18 mouse cellular contexts compared by ENCODE assay signal in the genomic region with DNA sequence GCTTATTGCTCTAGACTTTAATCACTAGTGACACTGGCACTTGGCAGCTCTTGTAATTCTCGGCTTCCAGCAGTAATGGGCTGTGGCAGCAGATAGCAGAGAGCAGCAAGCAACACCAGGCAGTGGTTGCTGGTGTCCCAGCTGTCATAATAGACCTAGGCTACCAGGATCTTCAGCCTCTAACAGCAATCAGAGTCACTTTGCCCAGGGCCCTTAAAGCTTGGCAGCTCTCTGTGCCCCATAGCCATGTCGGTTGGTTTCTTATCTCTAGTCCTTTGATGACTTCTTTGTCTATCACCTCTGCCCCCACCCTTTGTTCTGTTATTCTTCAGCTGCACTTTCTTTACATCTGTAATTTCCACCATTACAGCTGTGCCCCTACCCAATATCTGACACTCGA.
DNase-seq lines count a peak whose midpoint lies in the region; ATAC-seq lines count a peak whose summit lies in the region.
"Had no signal": no experiment of that assay in that cellular context is flagged by ENCODE, and none has a peak within 500 bp of the region (broad histone marks: within the 10 kb centered on the region; RNA-seq: fewer than 3 reads in every experiment).

No protein-coding gene starts in this region.

- no peaks in the 10 kb centered on the region for H3K9me3 ChIP-seq in heart, embryonic 14.5 days (ENCODE audit: control insufficient read depth, low read length)
- no peaks in the 10 kb centered on the region for H3K9me3 ChIP-seq in heart, embryonic 11.5 days (replicated peaks; ENCODE audit: control insufficient read depth, low read length)
- H3K9me3 ChIP-seq in midbrain, embryonic 14.5 days (ENCODE audit: control insufficient read depth, low read length) = no peaks in the 10 kb centered on the region
- no peaks in the 10 kb centered on the region for H3K9me3 ChIP-seq in midbrain, embryonic 10.5 days (replicated peaks)
- H3K9me3 ChIP-seq: embryonic facial prominence, embryonic 12.5 days; forebrain, embryonic 15.5 days; hindbrain, embryonic 10.5 days; intestine, embryonic 15.5 days had no signal

- 0 out of 2 replicates have a peak, but pooled peaks have one; percentile 54 for ATAC-seq in heart, embryonic 14.5 days (ENCODE audit: insufficient number of reproducible peaks, insufficient read depth, low FRiP score, low read depth)
- ATAC-seq in heart, embryonic 11.5 days (replicated peaks; ENCODE audit: insufficient number of reproducible peaks, low FRiP score, low TSS enrichment) = no peak
- ATAC-seq in midbrain, embryonic 14.5 days (ENCODE audit: low FRiP score, low TSS enrichment) = no peak
- ATAC-seq: forebrain, embryonic 15.5 days; intestine, embryonic 15.5 days had no signal

- H3K27me3 ChIP-seq in heart, embryonic 14.5 days (ENCODE audit: control insufficient read depth, insufficient read depth, low read length) = no peaks in the 10 kb centered on the region
- no peaks in the 10 kb centered on the region for H3K27me3 ChIP-seq in heart, embryonic 11.5 days (ENCODE audit: control insufficient read depth, insufficient read depth, low read length)
- H3K27me3 ChIP-seq in midbrain, embryonic 14.5 days (ENCODE audit: control insufficient read depth, insufficient read depth, low read length) = no peaks in the 10 kb centered on the region
- no peaks in the 10 kb centered on the region for H3K27me3 ChIP-seq in midbrain, embryonic 10.5 days (ENCODE audit: low read depth, poor library complexity, severe bottlenecking)
- H3K27me3 ChIP-seq: embryonic facial prominence, embryonic 12.5 days; forebrain, embryonic 15.5 days; intestine, embryonic 15.5 days had no signal

- peaks cover 2 to 8% of the 10 kb centered on the region in 2 experiments; a peak in 2 of 4 replicates for H3K4me1 ChIP-seq in heart, embryonic 14.5 days (ENCODE audit: control insufficient read depth in 2 of 2, insufficient read depth in 2 of 2, low read length in 2 of 2)
- 0 out of 2 replicates have a peak, but pooled peaks cover 5% of the 10 kb centered on the region for H3K4me1 ChIP-seq in heart, embryonic 11.5 days (ENCODE audit: control insufficient read depth, insufficient read depth, low read length)
- no peaks in the 10 kb centered on the region for H3K4me1 ChIP-seq in midbrain, embryonic 14.5 days (ENCODE audit: control insufficient read depth, insufficient read depth, low read length)
- H3K4me1 ChIP-seq in midbrain, embryonic 10.5 days = no peaks in the 10 kb centered on the region
- H3K4me1 ChIP-seq: forebrain, embryonic 15.5 days; hindbrain, embryonic 10.5 days; intestine, embryonic 15.5 days had no signal

- DNase-seq in midbrain, embryonic 14.5 days = peak; percentile 8
- no peak for DNase-seq in midbrain, embryonic 10.5 days (ENCODE audit: low spot score)
- peak; percentile 7 for DNase-seq in brain, adult 2 months (ENCODE audit: low read depth, low spot score)
- DNase-seq in cerebellum, postnatal 10 days = no peak
- DNase-seq: adrenal gland, adult 8-10 months; adrenal gland, postnatal 36 days; cerebellum, adult 11 months; cerebellum, adult 8-10 months; cerebellum, postnatal 25 days; gastrocnemius, postnatal 36 days; kidney, adult 18-20 months had no signal

- no peaks in the 10 kb centered on the region for H3K36me3 ChIP-seq in heart, embryonic 14.5 days (ENCODE audit: control insufficient read depth, insufficient read depth, low read length)
- H3K36me3 ChIP-seq in heart, embryonic 11.5 days (ENCODE audit: control insufficient read depth, insufficient read depth, low read length) = no peaks in the 10 kb centered on the region
- H3K36me3 ChIP-seq in midbrain, embryonic 14.5 days (ENCODE audit: control insufficient read depth, insufficient read depth, low read length) = no peaks in the 10 kb centered on the region
- no peaks in the 10 kb centered on the region for H3K36me3 ChIP-seq in midbrain, embryonic 10.5 days
- H3K36me3 ChIP-seq: embryonic facial prominence, embryonic 12.5 days; forebrain, embryonic 15.5 days; hindbrain, embryonic 10.5 days; intestine, embryonic 15.5 days had no signal

- 8% methylated on average over 3 of the region's 3 CpGs for WGBS in heart, embryonic 14.5 days
- WGBS in heart, embryonic 11.5 days (ENCODE audit: insufficient replicate concordance) = 21% methylated on average over 3 of the region's 3 CpGs
- 78% methylated on average over 3 of the region's 3 CpGs for WGBS in midbrain, embryonic 14.5 days
- WGBS in midbrain, embryonic 10.5 days = 79% methylated on average over 3 of the region's 3 CpGs

- no peak overlapping the region for H3K4me3 ChIP-seq in heart, embryonic 14.5 days (ENCODE audit: control insufficient read depth in 1 of 2, insufficient read depth in 1 of 2, low read depth in 1 of 2, low read length in 2 of 2)
- H3K4me3 ChIP-seq in heart, embryonic 11.5 days (ENCODE audit: low read depth, low read length) = no peak overlapping the region
- H3K4me3 ChIP-seq in midbrain, embryonic 14.5 days (replicated peaks; ENCODE audit: low read depth, low read length) = no peak overlapping the region
- no peak overlapping the region for H3K4me3 ChIP-seq in midbrain, embryonic 10.5 days
- H3K4me3 ChIP-seq: embryonic facial prominence, embryonic 12.5 days; forebrain, embryonic 15.5 days; hindbrain, embryonic 10.5 days; intestine, embryonic 15.5 days had no signal

- H3K9ac ChIP-seq in heart, embryonic 14.5 days (ENCODE audit: low read length) = no peak overlapping the region
- no peak overlapping the region for H3K9ac ChIP-seq in heart, embryonic 11.5 days (ENCODE audit: low read depth, low read length)
- H3K9ac ChIP-seq in midbrain, embryonic 14.5 days (replicated peaks; ENCODE audit: low read length) = no peak overlapping the region
- H3K9ac ChIP-seq: embryonic facial prominence, embryonic 12.5 days; forebrain, embryonic 15.5 days; hindbrain, embryonic 14.5 days; intestine, embryonic 15.5 days had no signal

- peak overlapping the region; percentile 35 for H3K4me2 ChIP-seq in heart, embryonic 14.5 days (ENCODE audit: low read length)
- H3K4me2 ChIP-seq in heart, embryonic 11.5 days = no peak overlapping the region
- H3K4me2 ChIP-seq in midbrain, embryonic 14.5 days (ENCODE audit: low read length) = no peak overlapping the region
- H3K4me2 ChIP-seq: embryonic facial prominence, embryonic 12.5 days; forebrain, embryonic 15.5 days; hindbrain, embryonic 14.5 days; intestine, embryonic 15.5 days had no signal

- H3K27ac ChIP-seq in heart, embryonic 14.5 days (replicated peaks in 1 of 2; ENCODE audit: control insufficient read depth in 1 of 2, insufficient read depth in 1 of 2, low read depth in 2 of 2, low read length in 2 of 2) = no peak overlapping the region
- H3K27ac ChIP-seq in heart, embryonic 11.5 days (ENCODE audit: low read depth, low read length) = no peak overlapping the region
- no peak overlapping the region for H3K27ac ChIP-seq in midbrain, embryonic 14.5 days (replicated peaks; ENCODE audit: low read depth, low read length)
- no peak overlapping the region for H3K27ac ChIP-seq in midbrain, embryonic 10.5 days (replicated peaks)
- H3K27ac ChIP-seq: embryonic facial prominence, embryonic 12.5 days; forebrain, embryonic 15.5 days; hindbrain, embryonic 10.5 days; hindbrain, embryonic 14.5 days; intestine, embryonic 15.5 days had no signal

Comparison
In these comparisons a context has a peak if more than half of its experiments do, and no peak if none do; other contexts are left out.
1. DNase-seq: peak in midbrain, embryonic 14.5 days (single experiment) and brain, adult 2 months (single experiment); none in midbrain, embryonic 10.5 days (single experiment) and cerebellum, postnatal 10 days (0 of 2).